Mouse (Mus musculus): ENCODE data around the gene Wdr26. TPM values are rescaled to one million over a fixed set of nuclear protein-coding genes. Genes with fewer than 3 reads are reported as not detected.

Wdr26 gene
- polyA plus RNA-seq, 1 experiment from 2014 or later: 34.3 TPM

GRCm38 (mm10) chr1:181231262-181231661, 19.5 kb upstream of the Wdr26 start:
- H3K4me3 ChIP-seq (ENCODE audit: low read depth, low read length): no peak overlapping the region
- no peak for DNase-seq (ENCODE audit: low spot score)
- H3K36me3 ChIP-seq (ENCODE audit: control insufficient read depth, insufficient read depth, low read length): no peaks in the 10 kb centered on the region
- no peak overlapping the region for H3K27ac ChIP-seq (replicated peaks; ENCODE audit: low read depth, low read length)
- H3K9me3 ChIP-seq (ENCODE audit: control insufficient read depth, low read length): no peaks in the 10 kb centered on the region
- no peak overlapping the region for H3K9ac ChIP-seq (ENCODE audit: low read length)
- H3K27me3 ChIP-seq (ENCODE audit: control insufficient read depth, insufficient read depth, low read length): no peaks in the 10 kb centered on the region
- ATAC-seq (ENCODE audit: insufficient number of reproducible peaks, low FRiP score, low TSS enrichment, low read depth): no peak
- H3K4me2 ChIP-seq (ENCODE audit: low read depth, severe bottlenecking): no peak overlapping the region
- H3K4me1 ChIP-seq (ENCODE audit: control insufficient read depth, insufficient read depth, low read length): peaks cover 2% of the 10 kb centered on the region
- WGBS: 74% methylated on average over 7 of the region's 7 CpGs

DNA sequence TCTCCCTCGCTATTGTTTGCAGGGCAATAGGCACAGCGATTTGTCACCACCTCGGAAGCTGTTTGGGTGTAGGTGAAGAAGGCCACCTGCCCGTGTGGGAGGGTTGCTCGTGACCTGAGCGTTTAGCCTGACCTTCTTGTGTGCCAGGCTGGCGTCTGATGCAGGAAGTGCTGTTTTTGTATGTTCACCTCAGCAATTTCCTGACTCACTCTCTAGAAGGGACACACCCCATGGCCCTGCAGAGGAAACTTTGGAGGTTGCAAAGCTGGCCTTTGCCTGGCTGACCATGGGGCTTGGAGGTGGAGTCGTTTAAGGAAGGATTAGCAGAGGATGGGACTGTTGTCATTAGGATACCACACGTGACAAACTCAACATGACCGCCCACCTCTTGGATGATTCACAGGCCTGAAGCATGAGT, 18.9 kb upstream of the Wdr26 start:
- Histone ChIP-seq H3K9me3 (ENCODE audit: control insufficient read depth, low read length) (no peaks in the 10 kb centered on the region), H3K4me3 (ENCODE audit: low read depth, low read length) (no peak overlapping the region), H3K9ac (ENCODE audit: low read length) (no peak overlapping the region), H3K27ac (replicated peaks; ENCODE audit: low read depth, low read length) (no peak overlapping the region), H3K36me3 (ENCODE audit: control insufficient read depth, insufficient read depth, low read length) (no peaks in the 10 kb centered on the region), H3K27me3 (ENCODE audit: control insufficient read depth, insufficient read depth, low read length) (no peaks in the 10 kb centered on the region), H3K4me1 (ENCODE audit: control insufficient read depth, insufficient read depth, low read length) (peaks cover 2% of the 10 kb centered on the region), H3K4me2 (ENCODE audit: low read depth, severe bottlenecking) (no peak overlapping the region)
- no peak for ATAC-seq (ENCODE audit: insufficient number of reproducible peaks, low FRiP score, low TSS enrichment, low read depth)
- no peak for DNase-seq (ENCODE audit: low spot score)
- 31% methylated on average over 10 of the region's 10 CpGs for WGBS

DNA sequence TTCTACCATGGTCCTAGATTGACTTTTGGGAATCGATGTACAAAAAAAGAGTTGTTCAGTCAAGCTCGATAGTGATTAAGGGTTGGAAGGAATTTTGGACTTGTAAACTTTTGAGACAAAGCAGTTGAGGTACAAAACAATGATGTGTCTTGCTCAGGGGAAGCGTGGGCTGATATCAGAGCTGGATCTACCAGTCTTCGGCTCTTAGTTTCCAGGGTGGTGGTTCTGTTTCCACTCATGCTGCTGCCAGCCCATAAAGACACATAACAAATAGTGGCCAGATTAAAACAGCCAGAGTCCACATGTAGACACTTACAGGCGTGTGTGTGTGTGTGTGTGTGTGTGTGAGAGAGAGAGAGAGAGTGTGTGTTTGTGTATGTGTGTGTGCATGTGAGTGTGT, 17.2 kb upstream of the Wdr26 start:
- no peaks in the 10 kb centered on the region for H3K9me3 ChIP-seq (ENCODE audit: control insufficient read depth, low read length)
- no peak overlapping the region for H3K27ac ChIP-seq (replicated peaks; ENCODE audit: low read depth, low read length)
- no peak for DNase-seq (ENCODE audit: low spot score)
- H3K4me2 ChIP-seq (ENCODE audit: low read depth, severe bottlenecking): no peak overlapping the region
- H3K36me3 ChIP-seq (ENCODE audit: control insufficient read depth, insufficient read depth, low read length): no peaks in the 10 kb centered on the region
- no peak overlapping the region for H3K9ac ChIP-seq (ENCODE audit: low read length)
- peaks cover 2% of the 10 kb centered on the region for H3K4me1 ChIP-seq (ENCODE audit: control insufficient read depth, insufficient read depth, low read length)
- no peak overlapping the region for H3K4me3 ChIP-seq (ENCODE audit: low read depth, low read length)
- no peak for ATAC-seq (ENCODE audit: insufficient number of reproducible peaks, low FRiP score, low TSS enrichment, low read depth)
- H3K27me3 ChIP-seq (ENCODE audit: control insufficient read depth, insufficient read depth, low read length): no peaks in the 10 kb centered on the region
- WGBS: 87% methylated on average over 5 of the region's 5 CpGs

- 83% methylated on average over 5 of the region's 5 CpGs for WGBS
These were observed 16.8 kb upstream of the Wdr26 start for GRCm38 (mm10) chr1:181228591-181228990.

DNA sequence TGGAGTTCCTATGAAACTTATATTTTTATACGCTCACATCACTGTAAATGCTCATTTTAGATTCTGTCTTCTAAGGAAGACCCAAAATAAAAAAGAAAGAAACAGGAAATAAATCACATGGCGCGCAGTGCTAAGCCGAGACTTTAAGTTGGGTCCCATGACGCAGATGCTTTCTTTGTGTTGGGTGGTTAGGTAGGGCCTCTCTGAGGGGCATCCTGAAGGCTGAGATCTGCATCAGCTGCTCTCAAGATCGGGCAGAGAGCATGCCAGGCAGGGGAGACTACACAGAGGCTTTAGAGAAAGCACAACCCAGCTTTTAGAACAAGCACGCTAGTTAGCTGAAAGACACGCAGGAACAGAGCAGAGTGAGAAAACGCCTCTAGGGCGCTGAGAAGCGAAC, 16.0 kb upstream of the Wdr26 start:
- no peak overlapping the region for H3K9ac ChIP-seq (ENCODE audit: low read length)
- no peak overlapping the region for H3K27ac ChIP-seq (replicated peaks; ENCODE audit: low read depth, low read length)
- H3K4me1 ChIP-seq (ENCODE audit: control insufficient read depth, insufficient read depth, low read length): peaks cover 2% of the 10 kb centered on the region
- no peaks in the 10 kb centered on the region for H3K27me3 ChIP-seq (ENCODE audit: control insufficient read depth, insufficient read depth, low read length)
- DNase-seq (ENCODE audit: low spot score) (no peak), ATAC-seq (ENCODE audit: insufficient number of reproducible peaks, low FRiP score, low TSS enrichment, low read depth) (no peak)
- no peak overlapping the region for H3K4me3 ChIP-seq (ENCODE audit: low read depth, low read length)
- H3K36me3 ChIP-seq (ENCODE audit: control insufficient read depth, insufficient read depth, low read length): no peaks in the 10 kb centered on the region
- no peak overlapping the region for H3K4me2 ChIP-seq (ENCODE audit: low read depth, severe bottlenecking)
- no peaks in the 10 kb centered on the region for H3K9me3 ChIP-seq (ENCODE audit: control insufficient read depth, low read length)
- 82% methylated on average over 11 of the region's 11 CpGs for WGBS

More at GRCm38 (mm10) chr1:181228591-181228990, 16.8 kb upstream of the Wdr26 start:
- no peak for DNase-seq (ENCODE audit: low spot score)
- no peak overlapping the region for H3K9ac ChIP-seq (ENCODE audit: low read length)
- no peaks in the 10 kb centered on the region for H3K36me3 ChIP-seq (ENCODE audit: control insufficient read depth, insufficient read depth, low read length)
- H3K27me3 ChIP-seq (ENCODE audit: control insufficient read depth, insufficient read depth, low read length): no peaks in the 10 kb centered on the region
- H3K4me3 ChIP-seq (ENCODE audit: low read depth, low read length): no peak overlapping the region
- no peak overlapping the region for H3K27ac ChIP-seq (replicated peaks; ENCODE audit: low read depth, low read length)
- ATAC-seq (ENCODE audit: insufficient number of reproducible peaks, low FRiP score, low TSS enrichment, low read depth): no peak
- H3K4me1 ChIP-seq (ENCODE audit: control insufficient read depth, insufficient read depth, low read length): peaks cover 2% of the 10 kb centered on the region
- H3K4me2 ChIP-seq (ENCODE audit: low read depth, severe bottlenecking): no peak overlapping the region
- H3K9me3 ChIP-seq (ENCODE audit: control insufficient read depth, low read length): no peaks in the 10 kb centered on the region

- Histone ChIP-seq H3K27me3 (ENCODE audit: control insufficient read depth, insufficient read depth, low read length) (no peaks in the 10 kb centered on the region), H3K4me1 (ENCODE audit: control insufficient read depth, insufficient read depth, low read length) (peaks cover 2% of the 10 kb centered on the region), H3K9ac (ENCODE audit: low read length) (no peak overlapping the region), H3K36me3 (ENCODE audit: control insufficient read depth, insufficient read depth, low read length) (no peaks in the 10 kb centered on the region), H3K27ac (replicated peaks; ENCODE audit: low read depth, low read length) (no peak overlapping the region), H3K4me2 (ENCODE audit: low read depth, severe bottlenecking) (no peak overlapping the region), H3K4me3 (ENCODE audit: low read depth, low read length) (no peak overlapping the region), H3K9me3 (ENCODE audit: control insufficient read depth, low read length) (no peaks in the 10 kb centered on the region)
- ATAC-seq (ENCODE audit: insufficient number of reproducible peaks, low FRiP score, low TSS enrichment, low read depth) (no peak), DNase-seq (ENCODE audit: low spot score) (no peak)
- 68% methylated on average over 11 of the region's 11 CpGs for WGBS
These were observed 15.0 kb upstream of the Wdr26 start for GRCm38 (mm10) chr1:181226850-181227249.

DNA sequence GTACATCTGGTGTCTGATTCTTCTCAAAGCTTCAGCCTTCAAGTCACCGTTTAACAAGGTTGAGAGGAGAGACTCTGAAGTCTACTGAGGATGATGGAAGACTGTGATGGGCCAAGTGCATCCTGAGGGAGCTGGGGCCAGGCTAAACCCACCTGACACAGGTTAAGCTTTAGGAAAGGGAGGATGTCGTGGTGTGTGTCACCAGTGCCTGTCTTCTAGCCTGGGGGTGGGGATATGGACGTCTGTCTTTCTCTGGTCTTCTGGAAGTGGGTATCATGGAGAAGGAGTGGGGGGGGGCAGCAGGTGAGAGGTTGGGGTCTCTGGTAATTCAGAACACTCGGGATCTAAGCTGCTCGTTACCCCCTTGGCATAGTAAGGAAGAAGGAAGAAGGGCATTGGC, 13.5 kb upstream of the Wdr26 start:
- Histone ChIP-seq H3K9me3 (ENCODE audit: control insufficient read depth, low read length) (no peaks in the 10 kb centered on the region), H3K9ac (ENCODE audit: low read length) (no peak overlapping the region), H3K4me2 (ENCODE audit: low read depth, severe bottlenecking) (no peak overlapping the region), H3K4me3 (ENCODE audit: low read depth, low read length) (no peak overlapping the region), H3K4me1 (ENCODE audit: control insufficient read depth, insufficient read depth, low read length) (no peaks in the 10 kb centered on the region), H3K36me3 (ENCODE audit: control insufficient read depth, insufficient read depth, low read length) (no peaks in the 10 kb centered on the region), H3K27me3 (ENCODE audit: control insufficient read depth, insufficient read depth, low read length) (no peaks in the 10 kb centered on the region), H3K27ac (replicated peaks; ENCODE audit: low read depth, low read length) (no peak overlapping the region)
- 84% methylated on average over 5 of the region's 5 CpGs for WGBS
- DNase-seq (ENCODE audit: low spot score): no peak
- no peak for ATAC-seq (ENCODE audit: insufficient number of reproducible peaks, low FRiP score, low TSS enrichment, low read depth)

GRCm38 (mm10) chr1:181222041-181222440, 10.2 kb upstream of the Wdr26 start:
- Histone ChIP-seq H3K27me3 (ENCODE audit: control insufficient read depth, insufficient read depth, low read length) (no peaks in the 10 kb centered on the region), H3K4me1 (ENCODE audit: control insufficient read depth, insufficient read depth, low read length) (no peaks in the 10 kb centered on the region), H3K36me3 (ENCODE audit: control insufficient read depth, insufficient read depth, low read length) (no peaks in the 10 kb centered on the region), H3K4me3 (ENCODE audit: low read depth, low read length) (no peak overlapping the region), H3K9me3 (ENCODE audit: control insufficient read depth, low read length) (no peaks in the 10 kb centered on the region), H3K27ac (replicated peaks; ENCODE audit: low read depth, low read length) (no peak overlapping the region), H3K4me2 (ENCODE audit: low read depth, severe bottlenecking) (no peak overlapping the region), H3K9ac (ENCODE audit: low read length) (no peak overlapping the region)
- ATAC-seq (ENCODE audit: insufficient number of reproducible peaks, low FRiP score, low TSS enrichment, low read depth) (no peak), DNase-seq (ENCODE audit: low spot score) (no peak)
- WGBS: 21% methylated on average over 1 of the region's 1 CpGs

DNA sequence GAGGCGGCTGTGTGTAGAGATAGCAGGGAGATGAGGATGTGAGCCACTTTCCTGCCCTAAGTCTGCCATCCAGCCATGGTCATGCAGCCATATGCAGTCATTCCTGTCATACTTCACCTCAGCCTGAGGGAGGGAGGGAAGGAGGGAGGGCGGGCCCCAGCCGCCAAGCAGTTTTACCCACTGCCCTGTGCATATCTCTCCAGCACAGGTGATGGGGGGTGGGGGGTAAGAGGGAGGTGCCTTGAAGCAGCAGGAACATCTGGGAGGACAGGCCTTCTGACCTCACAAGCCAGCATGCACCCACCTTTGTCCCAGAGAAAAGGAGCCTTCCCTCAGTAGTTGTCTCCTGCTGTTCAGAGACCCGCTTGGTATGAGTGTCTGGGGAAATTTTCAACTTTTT, 4.5 kb upstream of the Wdr26 start:
- Histone ChIP-seq H3K27me3 (ENCODE audit: control insufficient read depth, insufficient read depth, low read length) (no peaks in the 10 kb centered on the region), H3K9ac (ENCODE audit: low read length) (no peak overlapping the region), H3K9me3 (ENCODE audit: control insufficient read depth, low read length) (no peaks in the 10 kb centered on the region), H3K4me3 (ENCODE audit: low read depth, low read length) (no peak overlapping the region), H3K27ac (replicated peaks; ENCODE audit: low read depth, low read length) (no peak overlapping the region), H3K4me2 (ENCODE audit: low read depth, severe bottlenecking) (no peak overlapping the region), H3K4me1 (ENCODE audit: control insufficient read depth, insufficient read depth, low read length) (peaks cover 4% of the 10 kb centered on the region; the same call in 1 of the 2 replicates), H3K36me3 (ENCODE audit: control insufficient read depth, insufficient read depth, low read length) (no peaks in the 10 kb centered on the region)
- ATAC-seq (ENCODE audit: insufficient number of reproducible peaks, low FRiP score, low TSS enrichment, low read depth) (no peak), DNase-seq (ENCODE audit: low spot score) (no peak)
- WGBS: 58% methylated on average over 4 of the region's 4 CpGs

Measured in limb, embryonic 11.5 days (tissue).